Mouse (Mus musculus) adrenal gland, postnatal 4 days (tissue): ENCODE results near the gene Cstad. TPM values are rescaled to one million over a fixed set of nuclear protein-coding genes. Genes with fewer than 3 reads are reported as not detected.
A peak's percentile ranks its signal among the peaks of the same experiment; 100 is the strongest.

Experiments used
- DNase-seq, 2 experiments: peaks; one replicate each; pipeline ENCODE4 v3.0.0; 2021 to 2022; ENCODE audit warnings: low spot score in 2 of 2, mixed read lengths in 2 of 2
- total RNA-seq, 2 experiments: library from RNA; stranded (reverse); gene quantifications; 2 replicates each; pipeline ENCODE4 v1.2.3; 2021

Cstad gene
- total RNA-seq, 2 experiments from 2014 or later = 6.7 to 7.3 TPM

- no peak for DNase-seq
Observed at GRCm38 (mm10) chr2:30626058-30626675, 31.3 kb downstream of the Cstad start.

GRCm38 (mm10) chr2:30627338-30627737, 32.5 kb downstream of the Cstad start:
- DNase-seq = no peak

GRCm38 (mm10) chr2:30628374-30628773, 33.5 kb downstream of the Cstad start:
- DNase-seq = no peak

GRCm38 (mm10) chr2:30629038-30629761, 34.4 kb downstream of the Cstad start:
- DNase-seq = no peak

- DNase-seq = no peak
Observed at GRCm38 (mm10) chr2:30629860-30630259, 35.0 kb downstream of the Cstad start.

- DNase-seq = no peak
Observed at GRCm38 (mm10) chr2:30636266-30636671, 41.4 kb downstream of the Cstad start.

GRCm38 (mm10) chr2:30637991-30638390, 43.2 kb downstream of the Cstad start:
- DNase-seq = no peak

GRCm38 (mm10) chr2:30640021-30640481, 45.2 kb downstream of the Cstad start:
- DNase-seq = no peak

- DNase-seq = no peak
Observed at GRCm38 (mm10) chr2:30642810-30643209, 48.0 kb downstream of the Cstad start.

GRCm38 (mm10) chr2:30643422-30643821, 48.6 kb downstream of the Cstad start:
- DNase-seq = no peak

GRCm38 (mm10) chr2:30646833-30647232, 52.0 kb downstream of the Cstad start:
- peak; percentile 31 to 52 for DNase-seq

GRCm38 (mm10) chr2:30647303-30647881, 52.6 kb downstream of the Cstad start:
- no peak for DNase-seq

GRCm38 (mm10) chr2:30647882-30648494, 53.1 kb downstream of the Cstad start:
- no peak for DNase-seq

- DNase-seq = no peak
Observed at GRCm38 (mm10) chr2:30650249-30650648, 55.4 kb downstream of the Cstad start.

- no peak for DNase-seq
Observed at GRCm38 (mm10) chr2:30651831-30652230, 57.0 kb downstream of the Cstad start.

GRCm38 (mm10) chr2:30652581-30653037, 57.8 kb downstream of the Cstad start:
- no peak for DNase-seq

GRCm38 (mm10) chr2:30653046-30653445, 58.2 kb downstream of the Cstad start:
- no peak for DNase-seq

GRCm38 (mm10) chr2:30654158-30654557, 59.3 kb downstream of the Cstad start:
- DNase-seq = no peak

- DNase-seq = no peak
Observed at GRCm38 (mm10) chr2:30654582-30654981, 59.7 kb downstream of the Cstad start.

- DNase-seq = no peak
Observed at GRCm38 (mm10) chr2:30655746-30656145, 60.9 kb downstream of the Cstad start.

- DNase-seq = no peak
Observed at GRCm38 (mm10) chr2:30656711-30657555, 62.1 kb downstream of the Cstad start.
